Mouse (Mus musculus): Measurements from ENCODE around the gene Ets2.

The Ets2 gene

GRCm38 (mm10) chr16:95761742-95762141 lies 59.9 kb downstream of the Ets2 start:
- in situ Hi-C loops (cut with MboI, MseI), result loop anchor here (5.0 to 10.0 kb wide), 2 partner anchors 39 to 63 kb away; no protein-coding TSS in a partner anchor

GRCm38 (mm10) chr16:95763201-95763600 lies 61.3 kb downstream of the Ets2 start:
- in situ Hi-C loops (cut with MboI, MseI), result loop anchor here (5.0 to 10.0 kb wide), 2 partner anchors 41 to 62 kb away; no protein-coding TSS in a partner anchor

- in situ Hi-C loops (cut with MboI, MseI), result loop anchor here (5.0 to 10.0 kb wide), 2 partner anchors 42 to 61 kb away; no protein-coding TSS in a partner anchor
These were observed 62.2 kb downstream of the Ets2 start for GRCm38 (mm10) chr16:95764041-95764440.

DNA sequence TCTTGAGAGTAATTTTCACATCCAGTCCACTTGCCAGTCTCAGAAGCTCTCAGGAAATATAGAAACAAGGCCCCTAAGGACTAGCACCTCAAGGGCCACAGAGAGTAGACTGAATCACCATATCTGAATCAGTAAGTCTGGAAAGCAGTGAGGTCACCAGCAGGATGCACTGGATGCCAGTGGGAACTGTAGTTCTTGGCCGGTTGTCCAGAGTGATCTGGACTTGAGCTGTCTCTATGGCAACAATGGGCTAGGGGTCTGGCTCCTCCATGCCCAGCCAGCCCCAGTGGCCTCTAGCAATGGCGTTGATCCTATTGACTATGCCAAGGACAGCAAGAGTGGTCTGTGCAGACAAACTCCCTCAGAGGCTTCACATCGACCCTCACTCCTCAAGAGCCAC lies 64.3 kb downstream of the Ets2 start:
- in situ Hi-C loops (cut with MboI, MseI), result loop anchor here in 1 of 2 experiments (10.0 kb wide), 1 partner anchor 59 kb away; no protein-coding TSS in a partner anchor

DNA sequence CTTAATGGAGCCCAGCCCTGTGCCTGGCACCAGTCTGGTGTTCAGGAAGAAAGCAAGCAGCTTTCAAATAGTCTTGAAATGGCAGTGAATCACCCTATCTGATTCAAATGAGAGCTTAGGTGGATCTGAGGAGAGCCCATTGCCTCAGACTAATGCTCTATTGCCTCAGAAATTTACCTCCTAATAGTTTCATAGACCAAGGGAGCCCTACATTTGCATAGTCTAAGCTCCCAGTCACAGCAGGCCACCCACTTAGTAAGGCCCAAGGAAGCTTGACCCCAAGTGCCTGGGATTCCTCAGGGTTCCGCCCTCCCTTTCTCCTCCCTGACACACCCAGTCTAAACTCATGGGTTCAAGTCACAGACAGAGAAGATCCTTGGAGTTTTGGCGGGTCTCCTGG lies 65.4 kb downstream of the Ets2 start:
- in situ Hi-C loops (cut with MboI, MseI), result loop anchor here in 1 of 2 experiments (10.0 kb wide), 1 partner anchor 58 kb away; no protein-coding TSS in a partner anchor

GRCm38 (mm10) chr16:95769066-95769995 lies 67.5 kb downstream of the Ets2 start:
- in situ Hi-C loops (cut with MboI, MseI), result loop anchor here in 1 of 2 experiments (10.0 kb wide), 1 partner anchor 55 kb away; no protein-coding TSS in a partner anchor

DNA sequence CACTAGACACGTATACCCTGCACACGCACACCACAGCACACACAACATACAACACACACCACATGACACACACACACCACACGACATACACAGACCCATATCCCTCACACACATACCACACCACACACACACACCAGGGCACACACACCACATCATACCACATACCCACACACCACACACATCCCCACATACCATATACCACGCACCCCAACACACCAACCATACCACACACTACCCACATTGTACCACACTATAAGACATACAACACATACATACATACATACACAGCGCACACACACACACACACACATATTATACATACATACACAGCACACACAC lies 68.1 kb downstream of the Ets2 start:
- in situ Hi-C loops (cut with MboI, MseI), result loop anchor here (5.0 to 10.0 kb wide), 2 partner anchors 42 to 55 kb away; no protein-coding TSS in a partner anchor

GRCm38 (mm10) chr16:95770402-95770801 lies 68.5 kb downstream of the Ets2 start:
- in situ Hi-C loops (cut with MboI, MseI), result loop anchor here in 1 of 2 experiments (5.0 kb wide), 1 partner anchor 42 kb away; no protein-coding TSS in a partner anchor
